Mouse (Mus musculus): ENCODE measurements around the gene Kif1a. TPM values are rescaled to one million over a fixed set of nuclear protein-coding genes. Genes with fewer than 3 reads are reported as not detected.
A peak's percentile ranks its signal among the peaks of the same experiment; 100 is the strongest.

Gene Kif1a
- polyA plus RNA-seq, 1 experiment from 2014 or later = 182 TPM

DNA sequence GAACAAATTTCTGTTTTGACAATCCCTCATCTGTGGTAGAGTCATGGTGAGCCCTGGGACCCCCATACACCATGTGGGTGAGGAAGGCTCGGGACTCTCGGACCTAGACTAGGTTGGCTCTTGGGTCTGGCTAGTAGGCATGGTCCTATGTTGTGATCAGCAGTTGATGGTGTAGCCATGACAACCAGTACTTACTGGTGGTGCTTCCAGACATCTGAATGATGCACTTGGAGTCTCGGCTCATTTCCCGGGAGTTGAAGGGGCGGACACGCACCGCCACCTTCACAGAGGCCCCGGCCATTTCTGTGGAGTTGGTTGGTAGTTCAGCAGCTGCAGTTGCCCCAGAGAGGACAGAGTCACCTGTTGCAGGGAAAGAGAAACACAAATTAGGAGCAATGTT is 19.6 kb downstream of the Kif1a start:
- no peak for DNase-seq (ENCODE audit: low spot score)
- 71% methylated on average over 8 of the region's 8 CpGs for WGBS
- peaks cover 51% of the 10 kb centered on the region for H3K36me3 ChIP-seq (ENCODE audit: control insufficient read depth, insufficient read depth, low read length)
- peaks cover 45% of the 10 kb centered on the region for H3K4me1 ChIP-seq (ENCODE audit: control insufficient read depth, insufficient read depth, low read length)
- no peak for ATAC-seq
- H3K4me2 ChIP-seq (ENCODE audit: low read length) = no peak overlapping the region
- H3K27ac ChIP-seq (ENCODE audit: low read depth, low read length) = no peak overlapping the region
- H3K4me3 ChIP-seq (ENCODE audit: low read depth, low read length) = no peak overlapping the region
- no peaks in the 10 kb centered on the region for H3K9me3 ChIP-seq (replicated peaks; ENCODE audit: control insufficient read depth, low read length)
- H3K27me3 ChIP-seq (replicated peaks; ENCODE audit: control insufficient read depth, insufficient read depth, low read length) = no peaks in the 10 kb centered on the region
- H3K9ac ChIP-seq (ENCODE audit: low read length) = no peak overlapping the region

DNA sequence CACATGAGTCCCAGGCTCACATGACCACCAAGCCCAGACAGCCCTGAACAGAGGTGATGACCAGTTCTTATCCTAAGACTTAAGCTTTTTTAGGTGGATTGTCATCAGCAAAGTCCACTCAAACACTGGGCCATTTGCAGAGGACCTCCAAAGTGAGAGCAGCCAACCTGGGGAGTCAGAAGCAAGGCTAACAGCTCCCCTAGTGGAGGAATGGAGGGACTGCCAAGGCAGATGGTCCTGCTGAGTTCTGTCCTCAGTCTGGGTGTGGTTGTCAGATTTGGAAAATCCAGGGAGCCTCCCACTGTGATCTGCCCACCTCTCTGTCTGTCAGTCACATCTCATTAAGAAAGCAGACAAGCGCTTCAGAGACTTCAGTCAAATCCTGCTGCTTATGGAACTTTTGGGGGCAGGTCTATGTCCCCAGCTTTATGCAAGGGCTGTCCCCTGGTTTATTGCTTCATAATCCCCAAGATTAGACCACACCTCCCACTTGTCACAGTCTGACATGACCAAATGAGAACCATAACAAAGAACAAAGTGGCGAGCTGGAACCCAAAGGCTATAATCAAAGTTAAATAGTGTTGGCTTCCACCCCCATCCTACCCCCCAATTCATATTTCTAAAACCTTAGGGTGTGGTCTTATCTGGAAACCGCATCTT is 20.7 kb downstream of the Kif1a start:
- peaks cover 55% of the 10 kb centered on the region for H3K36me3 ChIP-seq (ENCODE audit: control insufficient read depth, insufficient read depth, low read length)
- no peak overlapping the region for H3K4me2 ChIP-seq (ENCODE audit: low read length)
- H3K27ac ChIP-seq (ENCODE audit: low read depth, low read length) = peak overlapping the region; percentile 87; the same call in 1 of the 2 replicates
- no peaks in the 10 kb centered on the region for H3K27me3 ChIP-seq (replicated peaks; ENCODE audit: control insufficient read depth, insufficient read depth, low read length)
- no peak overlapping the region for H3K9ac ChIP-seq (ENCODE audit: low read length)
- H3K9me3 ChIP-seq (replicated peaks; ENCODE audit: control insufficient read depth, low read length) = no peaks in the 10 kb centered on the region
- peak; percentile 67 for DNase-seq (ENCODE audit: low spot score)
- no peak overlapping the region for H3K4me3 ChIP-seq (ENCODE audit: low read depth, low read length)
- 56% methylated on average over 3 of the region's 3 CpGs for WGBS
- peaks cover 45% of the 10 kb centered on the region for H3K4me1 ChIP-seq (ENCODE audit: control insufficient read depth, insufficient read depth, low read length)
- ATAC-seq = no peak

GRCm38 (mm10) chr1:93079602-93080001 is 22.1 kb downstream of the Kif1a start:
- Histone ChIP-seq H3K4me3 (ENCODE audit: low read depth, low read length) (no peak overlapping the region), H3K36me3 (ENCODE audit: control insufficient read depth, insufficient read depth, low read length) (peaks cover 70% of the 10 kb centered on the region), H3K9ac (ENCODE audit: low read length) (no peak overlapping the region), H3K4me2 (ENCODE audit: low read length) (no peak overlapping the region), H3K27ac (ENCODE audit: low read depth, low read length) (peak overlapping the region; percentile 87), H3K9me3 (replicated peaks; ENCODE audit: control insufficient read depth, low read length) (no peaks in the 10 kb centered on the region), H3K4me1 (ENCODE audit: control insufficient read depth, insufficient read depth, low read length) (peaks cover 33% of the 10 kb centered on the region), H3K27me3 (replicated peaks; ENCODE audit: control insufficient read depth, insufficient read depth, low read length) (no peaks in the 10 kb centered on the region)
- 4% methylated on average over 3 of the region's 3 CpGs for WGBS
- DNase-seq (ENCODE audit: low spot score) = peak; percentile 87
- peak; percentile 89 for ATAC-seq

DNA sequence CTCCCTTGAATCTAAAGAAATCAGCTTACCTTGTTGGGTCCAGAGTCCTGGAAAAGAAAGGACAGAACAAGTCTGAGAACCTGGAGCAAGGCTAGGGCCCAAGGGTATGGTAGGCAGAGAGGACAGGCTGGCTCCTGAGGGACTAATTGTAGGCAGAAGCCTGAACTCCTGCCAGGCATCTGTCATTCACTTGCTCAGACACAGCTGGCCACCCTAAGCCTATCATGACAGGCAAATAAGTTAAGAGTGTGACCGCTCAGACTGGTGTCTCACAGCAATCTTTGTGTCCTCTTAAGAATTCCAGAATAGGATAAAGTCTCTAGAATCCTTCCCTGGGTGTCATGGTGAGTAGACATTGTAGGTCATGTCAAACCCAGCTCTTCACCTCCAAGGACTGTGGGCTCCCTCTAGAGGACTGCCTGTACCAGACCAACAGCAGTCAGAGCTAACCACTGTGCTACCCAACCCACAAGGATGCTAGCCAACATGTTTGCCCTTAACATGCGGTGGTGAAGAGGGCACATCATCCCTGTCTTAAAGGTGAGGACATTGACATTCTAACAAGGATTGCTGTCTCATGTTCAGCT is 29.4 kb downstream of the Kif1a start:
- DNase-seq (ENCODE audit: low spot score) = peak; percentile 49
- H3K27ac ChIP-seq (ENCODE audit: low read depth, low read length) = peak overlapping the region; percentile 76

GRCm38 (mm10) chr1:93071487-93071971 is 30.2 kb downstream of the Kif1a start:
- WGBS = 36% methylated on average over 18 of the region's 18 CpGs
- peak; percentile 82 for DNase-seq (ENCODE audit: low spot score)
- H3K4me1 ChIP-seq (ENCODE audit: control insufficient read depth, insufficient read depth, low read length) = peaks cover 17% of the 10 kb centered on the region; the same call in 1 of the 2 replicates
- H3K9ac ChIP-seq (ENCODE audit: low read length) = no peak overlapping the region
- no peaks in the 10 kb centered on the region for H3K9me3 ChIP-seq (replicated peaks; ENCODE audit: control insufficient read depth, low read length)
- H3K4me3 ChIP-seq (ENCODE audit: low read depth, low read length) = no peak overlapping the region
- no peaks in the 10 kb centered on the region for H3K27me3 ChIP-seq (replicated peaks; ENCODE audit: control insufficient read depth, insufficient read depth, low read length)
- peak; percentile 90 for ATAC-seq
- peaks cover 94% of the 10 kb centered on the region for H3K36me3 ChIP-seq (ENCODE audit: control insufficient read depth, insufficient read depth, low read length)
- H3K27ac ChIP-seq (ENCODE audit: low read depth, low read length) = peak overlapping the region; percentile 76
- H3K4me2 ChIP-seq (ENCODE audit: low read length) = peak overlapping the region; percentile 12

More for the DNA sequence above, 29.4 kb downstream of the Kif1a start:
- Histone ChIP-seq H3K4me1 (ENCODE audit: control insufficient read depth, insufficient read depth, low read length) (peaks cover 17% of the 10 kb centered on the region; the same call in 1 of the 2 replicates), H3K9ac (ENCODE audit: low read length) (no peak overlapping the region), H3K36me3 (ENCODE audit: control insufficient read depth, insufficient read depth, low read length) (peaks cover 94% of the 10 kb centered on the region), H3K9me3 (replicated peaks; ENCODE audit: control insufficient read depth, low read length) (no peaks in the 10 kb centered on the region), H3K27me3 (replicated peaks; ENCODE audit: control insufficient read depth, insufficient read depth, low read length) (no peaks in the 10 kb centered on the region), H3K4me3 (ENCODE audit: low read depth, low read length) (no peak overlapping the region), H3K4me2 (ENCODE audit: low read length) (no peak overlapping the region)
- 70% methylated on average over 2 of the region's 2 CpGs for WGBS
- ATAC-seq = peak; percentile 58

DNA sequence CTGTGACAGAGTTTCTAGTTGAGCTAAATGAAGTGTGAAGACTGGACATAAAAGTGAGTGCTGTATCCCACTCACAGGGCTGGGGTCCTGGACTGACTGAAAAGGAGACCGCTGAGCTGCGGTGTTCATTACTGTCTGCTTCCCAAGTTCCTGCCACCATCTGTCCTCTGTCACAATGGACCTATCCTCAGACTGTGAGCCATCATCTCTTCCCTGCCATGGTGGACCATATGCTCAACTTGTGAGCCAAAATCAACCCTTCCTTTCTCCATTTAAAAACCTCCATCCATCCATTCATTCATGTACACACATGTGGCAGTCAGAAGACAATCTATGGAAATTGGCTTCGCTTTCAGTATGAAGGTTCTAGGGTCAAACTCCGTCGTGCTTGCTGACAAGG is 30.9 kb downstream of the Kif1a start:
- ATAC-seq (peak; percentile 41; the same call in 1 of the 2 replicates), DNase-seq (ENCODE audit: low spot score) (peak; percentile 49)
- Histone ChIP-seq H3K9ac (ENCODE audit: low read length) (no peak overlapping the region), H3K36me3 (ENCODE audit: control insufficient read depth, insufficient read depth, low read length) (peaks cover 94% of the 10 kb centered on the region), H3K4me3 (ENCODE audit: low read depth, low read length) (no peak overlapping the region), H3K27me3 (replicated peaks; ENCODE audit: control insufficient read depth, insufficient read depth, low read length) (no peaks in the 10 kb centered on the region), H3K9me3 (replicated peaks; ENCODE audit: control insufficient read depth, low read length) (no peaks in the 10 kb centered on the region), H3K4me2 (ENCODE audit: low read length) (peak overlapping the region; percentile 12; the same call in 1 of the 2 replicates), H3K27ac (ENCODE audit: low read depth, low read length) (peak overlapping the region; percentile 76), H3K4me1 (ENCODE audit: control insufficient read depth, insufficient read depth, low read length) (peaks cover 17% of the 10 kb centered on the region; the same call in 1 of the 2 replicates)
- 66% methylated on average over 5 of the region's 5 CpGs for WGBS

- H3K9me3 ChIP-seq (replicated peaks; ENCODE audit: control insufficient read depth, low read length) = no peaks in the 10 kb centered on the region
- H3K4me1 ChIP-seq (ENCODE audit: control insufficient read depth, insufficient read depth, low read length) = peaks cover 20% of the 10 kb centered on the region
- no peak overlapping the region for H3K4me3 ChIP-seq (ENCODE audit: low read depth, low read length)
- 50% methylated on average over 1 of the region's 1 CpGs for WGBS
- ATAC-seq = no peak
- DNase-seq (ENCODE audit: low spot score) = peak; percentile 9
- no peak overlapping the region for H3K27ac ChIP-seq (ENCODE audit: low read depth, low read length)
- peaks cover 94% of the 10 kb centered on the region for H3K36me3 ChIP-seq (ENCODE audit: control insufficient read depth, insufficient read depth, low read length)
- H3K4me2 ChIP-seq (ENCODE audit: low read length) = no peak overlapping the region
- no peaks in the 10 kb centered on the region for H3K27me3 ChIP-seq (replicated peaks; ENCODE audit: control insufficient read depth, insufficient read depth, low read length)
- no peak overlapping the region for H3K9ac ChIP-seq (ENCODE audit: low read length)
Observed at GRCm38 (mm10) chr1:93068553-93068952, 33.2 kb downstream of the Kif1a start.

- Histone ChIP-seq H3K4me2 (ENCODE audit: low read length) (no peak overlapping the region), H3K27ac (ENCODE audit: low read depth, low read length) (no peak overlapping the region), H3K9ac (ENCODE audit: low read length) (no peak overlapping the region), H3K4me1 (ENCODE audit: control insufficient read depth, insufficient read depth, low read length) (peaks cover 4% of the 10 kb centered on the region; the same call in 1 of the 2 replicates), H3K27me3 (replicated peaks; ENCODE audit: control insufficient read depth, insufficient read depth, low read length) (no peaks in the 10 kb centered on the region), H3K9me3 (replicated peaks; ENCODE audit: control insufficient read depth, low read length) (no peaks in the 10 kb centered on the region), H3K4me3 (ENCODE audit: low read depth, low read length) (no peak overlapping the region), H3K36me3 (ENCODE audit: control insufficient read depth, insufficient read depth, low read length) (peaks cover 99% of the 10 kb centered on the region)
- DNase-seq (ENCODE audit: low spot score) = no peak
- 91% methylated on average over 6 of the region's 6 CpGs for WGBS
- no peak for ATAC-seq
Observed at GRCm38 (mm10) chr1:93065654-93066053, 36.1 kb downstream of the Kif1a start.

DNA sequence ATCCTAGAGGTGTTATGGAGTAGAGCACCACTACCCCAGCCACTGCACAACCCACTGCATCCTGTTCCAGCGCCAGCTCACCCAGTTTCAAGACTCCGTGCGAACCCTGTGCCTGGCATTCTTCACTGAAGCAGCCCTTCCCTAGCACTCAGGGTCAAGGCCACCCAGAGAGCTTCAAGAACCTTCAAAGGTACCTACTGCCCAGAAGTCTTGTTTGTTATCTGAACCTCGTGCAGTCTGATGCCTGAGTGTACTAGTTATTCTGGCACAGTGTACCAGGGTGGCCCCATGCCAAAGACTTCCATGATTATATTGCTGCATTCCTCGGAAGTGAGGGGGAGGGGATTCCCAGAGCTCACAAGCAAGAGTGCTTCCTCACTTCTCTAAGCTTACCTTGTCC is 38.1 kb downstream of the Kif1a start:
- Histone ChIP-seq H3K9me3 (replicated peaks; ENCODE audit: control insufficient read depth, low read length) (no peaks in the 10 kb centered on the region), H3K4me1 (ENCODE audit: control insufficient read depth, insufficient read depth, low read length) (peaks cover 2% of the 10 kb centered on the region; the same call in 1 of the 2 replicates), H3K27me3 (replicated peaks; ENCODE audit: control insufficient read depth, insufficient read depth, low read length) (no peaks in the 10 kb centered on the region), H3K4me3 (ENCODE audit: low read depth, low read length) (no peak overlapping the region), H3K27ac (ENCODE audit: low read depth, low read length) (no peak overlapping the region), H3K4me2 (ENCODE audit: low read length) (no peak overlapping the region), H3K36me3 (ENCODE audit: control insufficient read depth, insufficient read depth, low read length) (peaks cover 97% of the 10 kb centered on the region), H3K9ac (ENCODE audit: low read length) (no peak overlapping the region)
- DNase-seq (ENCODE audit: low spot score) (peak; percentile 74), ATAC-seq (peak; percentile 47; the same call in 1 of the 2 replicates)
- 62% methylated on average over 5 of the region's 5 CpGs for WGBS
